Mouse (Mus musculus): ENCODE data around the gene Desi2.
"Not testable (repeated sequence)": the region's sequence is repeated elsewhere in the genome, so short reads cannot be mapped to it uniquely, and the experiment has no call there.

Desi2 gene

DNA sequence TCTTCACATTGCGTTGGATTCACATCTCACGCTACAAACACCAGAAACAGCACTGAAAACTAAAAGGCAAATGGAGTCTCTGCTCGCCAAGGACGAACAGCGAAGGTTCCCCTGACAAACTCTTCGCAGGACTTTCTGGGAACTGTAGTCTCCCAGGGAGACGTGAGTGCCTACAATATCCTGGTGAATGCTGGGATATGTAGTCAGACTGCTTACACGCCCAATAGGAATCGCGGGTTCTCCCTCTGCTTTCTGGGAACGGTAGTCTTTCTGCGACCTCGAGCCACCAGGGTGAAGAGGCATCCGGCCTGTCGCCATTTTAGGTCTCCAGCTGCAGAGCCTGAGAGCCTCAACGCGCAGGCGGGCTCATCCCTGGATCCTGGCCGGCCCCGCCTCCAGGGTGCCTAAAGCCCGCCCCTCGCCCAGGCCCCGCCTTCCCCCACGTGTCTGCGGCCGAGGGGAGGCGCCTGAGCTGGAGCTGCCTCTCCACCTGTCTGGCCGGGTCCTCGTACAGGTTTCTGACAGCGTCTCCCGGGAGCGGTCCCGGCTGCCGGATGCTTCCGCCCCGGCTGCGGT lies at the start of gene Desi2:
Gene Desi2 (plus strand): TSS at position 202 of the 576 bp plus-strand sequence.
- POLR2A ChIA-PET, result interaction anchor here in 3 of 4 experiments (0.6 to 1.8 kb wide), 10 partner anchors 9 to 1403 kb away, joined by 3 to 17 read pairs (median 6); partner anchors contain the start of gene Catspere2 (in 2 of the 3)
- CTCF ChIA-PET, result interaction anchor here in 1 of 4 experiments (0.6 kb wide), 1 partner anchor 8 kb away, joined by 4 read pairs; no protein-coding TSS in a partner anchor

DNA sequence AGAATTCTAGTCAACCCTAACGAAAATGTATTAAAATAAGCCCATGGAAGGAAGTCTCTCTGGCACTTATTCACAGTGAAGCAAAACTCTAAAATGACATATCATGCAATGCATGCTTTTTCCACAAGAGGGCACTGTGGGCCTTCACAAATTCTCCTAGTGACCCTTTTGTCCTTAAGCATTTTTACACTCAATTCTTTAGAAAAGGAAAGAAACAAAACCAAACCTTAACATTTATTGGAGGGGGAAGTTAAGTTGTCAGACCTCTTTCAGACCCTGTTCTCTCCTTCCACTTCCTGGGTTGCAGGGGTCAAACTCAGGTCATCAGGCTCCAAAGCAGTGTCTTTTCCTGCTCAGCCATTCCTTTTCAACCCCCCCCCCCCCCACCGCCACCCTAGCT lies 40.7 kb upstream of the Desi2 start:
- ChIA-PET CTCF (interaction anchor here in 2 of 4 experiments (1.0 to 1.1 kb wide), 2 partner anchors 317 to 318 kb away, joined by 3 to 4 read pairs; no protein-coding TSS in a partner anchor), POLR2A (interaction anchor here in 1 of 4 experiments (0.9 kb wide), 1 partner anchor 174 kb away, joined by 3 read pairs; no protein-coding TSS in a partner anchor)

DNA sequence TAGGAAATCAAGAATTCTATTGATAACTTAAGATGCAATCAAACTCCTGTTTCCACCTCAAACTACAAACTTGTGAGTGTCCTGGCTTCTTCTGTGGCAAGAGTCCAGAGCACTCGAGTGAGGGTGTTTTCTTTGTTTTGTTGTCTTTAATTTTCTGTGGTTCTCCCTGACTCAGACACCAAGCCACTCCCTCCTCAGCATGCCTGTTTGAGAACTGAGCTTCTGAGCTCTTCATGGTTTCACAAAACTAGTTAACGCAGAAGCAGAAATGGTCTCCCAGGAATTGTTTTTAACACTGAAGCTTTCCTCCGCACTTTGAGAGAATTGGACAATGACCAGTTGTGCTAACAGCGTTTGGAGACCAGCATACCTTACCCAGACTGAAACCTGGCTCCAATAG lies 40.3 kb upstream of the Desi2 start:
- POLR2A ChIA-PET, result interaction anchor here in 1 of 4 experiments (0.9 kb wide), 2 partner anchors 172 to 174 kb away, joined by 3 to 4 read pairs; partner anchors contain the start of gene Cox20
- CTCF ChIA-PET, result interaction anchor here in 2 of 4 experiments (1.0 to 1.1 kb wide), 2 partner anchors 317 kb away, joined by 3 to 4 read pairs; no protein-coding TSS in a partner anchor

DNA sequence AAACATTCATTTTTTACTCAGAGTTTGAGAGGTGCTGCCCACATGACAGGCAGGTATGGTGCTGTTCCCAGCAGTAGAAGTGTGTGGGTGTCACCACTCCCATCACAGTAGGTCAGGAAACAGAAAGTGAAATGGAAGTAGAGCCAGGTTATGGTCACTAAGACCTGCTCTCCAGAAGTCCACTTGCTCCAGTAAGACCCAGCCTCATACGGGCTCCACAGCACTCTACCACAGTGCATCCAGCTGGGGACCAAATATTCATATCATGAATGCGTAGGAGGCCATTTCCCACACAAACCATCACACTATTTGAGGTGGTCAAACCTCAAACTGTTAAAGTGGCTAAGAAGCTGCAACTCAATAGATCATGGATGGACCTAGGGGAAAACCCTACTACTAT lies 5.0 kb upstream of the Desi2 start:
- ChIA-PET POLR2A (no interaction called here), CTCF (no interaction called here)

DNA sequence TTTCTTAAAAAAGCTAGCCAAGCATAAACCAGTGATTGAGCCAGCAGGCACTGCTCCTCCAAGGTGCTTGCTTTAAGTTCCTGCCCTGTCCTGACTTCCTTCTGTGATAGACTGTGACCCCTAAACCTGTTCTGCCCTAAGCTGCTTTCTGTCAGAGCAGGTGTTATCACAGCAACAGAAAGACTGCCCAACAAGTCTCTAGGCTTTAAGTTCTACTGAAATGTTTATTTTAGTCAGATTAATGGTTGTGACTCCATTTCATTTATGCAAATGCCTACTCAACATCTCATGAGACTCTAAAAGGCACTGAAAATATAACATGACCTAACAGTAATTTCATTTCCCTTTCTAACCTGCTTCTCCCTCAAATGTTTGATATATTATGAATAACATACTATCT lies 1.6 kb upstream of the Desi2 start:
- CTCF ChIA-PET, result no interaction called here
- POLR2A ChIA-PET, result interaction anchor here in 1 of 4 experiments (1.2 kb wide), 1 partner anchor 152 kb away, joined by 4 read pairs; the partner anchor contains the start of gene Hnrnpu

DNA sequence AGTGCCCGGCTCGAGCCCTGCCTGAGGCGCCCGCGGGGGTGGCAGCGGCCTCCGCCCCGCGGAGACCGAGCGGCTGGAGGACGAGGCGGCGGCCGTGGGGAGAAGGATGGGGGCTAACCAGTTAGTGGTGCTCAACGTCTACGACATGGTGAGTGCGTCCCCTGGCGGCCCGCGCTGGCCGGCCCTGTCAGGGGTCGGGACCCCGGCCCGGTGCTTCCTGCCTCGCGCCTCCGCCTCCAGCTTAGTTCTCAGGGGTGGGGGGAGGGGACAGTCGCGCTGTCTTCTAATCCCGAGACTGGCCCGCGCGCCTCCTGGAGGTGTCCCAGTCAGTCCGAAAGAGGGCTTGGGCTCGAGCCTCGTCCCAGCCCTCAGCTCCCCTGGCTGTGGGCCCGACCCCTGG lies 593 bp downstream of the Desi2 start:
- ChIA-PET POLR2A (interaction anchor here in 3 of 4 experiments (0.6 to 1.8 kb wide), 9 partner anchors 9 to 392 kb away, joined by 3 to 17 read pairs (median 6); partner anchors contain the start of gene Catspere2 (in 2 of the 3)), CTCF (interaction anchor here in 1 of 4 experiments (0.6 kb wide), 1 partner anchor 8 kb away, joined by 4 read pairs; no protein-coding TSS in a partner anchor)

DNA sequence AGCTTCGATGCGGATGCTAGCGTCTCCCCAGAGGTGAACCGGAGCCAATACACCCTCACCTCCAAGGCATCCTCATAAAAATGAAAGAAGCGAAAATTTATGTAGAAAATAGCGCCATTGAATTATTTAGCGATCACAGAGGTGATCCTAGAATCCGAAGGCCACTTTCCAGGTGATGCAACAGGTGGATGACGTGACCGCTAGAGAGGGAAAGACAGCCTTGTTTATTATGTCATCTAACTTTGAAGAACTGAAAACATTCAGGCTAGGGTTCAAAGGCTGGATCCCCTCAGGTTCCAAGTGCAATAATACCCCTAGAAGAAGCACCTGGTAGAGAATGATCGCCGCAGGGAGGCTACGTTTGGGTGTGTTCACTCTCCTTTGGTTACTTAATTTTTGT lies 1.2 kb downstream of the Desi2 start:
- ChIA-PET POLR2A (interaction anchor here in 2 of 4 experiments (1.5 to 1.8 kb wide), 2 partner anchors 8 to 129 kb away, joined by 5 to 6 read pairs; no protein-coding TSS in a partner anchor), CTCF (interaction anchor here in 1 of 4 experiments (0.6 kb wide), 1 partner anchor 476 kb away, joined by 6 read pairs; no protein-coding TSS in a partner anchor)

DNA sequence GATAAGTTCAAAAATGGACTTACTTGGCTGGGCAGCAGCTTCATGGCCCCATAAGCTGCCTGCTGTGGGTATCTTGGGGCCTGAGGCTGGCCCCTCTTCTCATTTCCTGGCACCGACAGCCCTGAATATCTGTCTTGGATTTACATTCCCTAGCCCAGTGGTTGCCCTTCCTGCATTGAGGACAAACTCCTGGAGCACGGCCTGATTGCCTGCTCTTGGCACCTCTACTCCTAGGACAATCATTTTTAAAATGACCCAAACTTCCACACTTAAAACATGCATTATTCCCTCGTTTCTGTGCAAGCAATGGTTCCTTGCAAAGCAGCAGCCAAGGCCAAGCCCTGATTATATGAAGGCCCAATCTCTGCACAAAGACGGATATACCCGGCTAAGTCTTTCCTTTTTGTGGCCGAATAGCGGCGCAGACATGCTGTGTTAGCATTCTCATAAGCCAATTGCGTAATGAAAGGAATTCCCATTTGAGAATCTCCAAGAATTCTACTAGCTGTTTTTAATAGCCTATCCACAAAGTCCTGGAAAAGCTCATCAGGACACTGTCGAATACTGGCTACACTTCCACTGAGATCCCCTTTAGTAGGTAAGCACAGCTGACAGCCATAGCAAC lies 18.6 kb downstream of the Desi2 start:
- ChIA-PET CTCF (no interaction called here), POLR2A (no interaction called here)

DNA sequence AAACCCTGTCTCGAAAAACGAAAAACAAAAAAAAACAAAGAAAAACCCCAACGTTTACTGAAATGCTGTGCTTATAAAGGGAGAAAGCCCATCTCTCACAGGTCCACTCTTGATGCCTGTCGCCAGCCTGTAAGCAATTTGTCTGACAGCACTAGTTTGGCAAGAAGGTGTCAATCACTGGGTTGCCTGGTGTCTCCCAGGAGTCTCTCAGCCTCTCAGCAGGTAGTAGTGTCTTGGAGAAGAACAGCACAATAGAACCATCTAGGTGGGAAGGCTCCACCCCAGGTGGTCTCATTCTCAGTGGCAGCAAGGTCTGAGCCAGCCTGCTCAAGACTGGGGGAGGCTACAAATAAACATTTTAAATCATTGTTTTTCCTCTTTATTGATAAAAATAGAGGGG lies 20.6 kb downstream of the Desi2 start:
- CTCF ChIA-PET, POLR2A ChIA-PET: not testable (repeated sequence)

DNA sequence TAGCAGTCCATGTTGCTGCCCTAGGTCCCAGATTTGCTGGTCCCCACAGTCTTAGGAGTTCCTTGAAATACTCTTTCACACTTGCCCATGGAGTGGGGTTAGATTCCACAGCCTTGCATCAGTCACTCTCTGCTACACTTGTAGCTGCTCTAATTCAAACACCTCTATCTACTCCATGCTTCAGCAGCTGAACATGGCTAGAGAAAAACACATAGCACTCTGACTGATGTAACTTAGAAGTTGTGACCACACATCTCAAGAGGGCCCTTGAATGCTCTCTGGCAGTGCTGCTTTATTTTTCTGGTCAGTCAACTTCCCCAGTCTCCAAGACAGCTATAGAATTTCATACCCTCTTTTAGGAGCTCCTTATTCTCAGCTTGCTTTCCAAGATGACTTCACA lies 22.7 kb downstream of the Desi2 start:
- CTCF ChIA-PET, result no interaction called here
- POLR2A ChIA-PET, result no interaction called here

DNA sequence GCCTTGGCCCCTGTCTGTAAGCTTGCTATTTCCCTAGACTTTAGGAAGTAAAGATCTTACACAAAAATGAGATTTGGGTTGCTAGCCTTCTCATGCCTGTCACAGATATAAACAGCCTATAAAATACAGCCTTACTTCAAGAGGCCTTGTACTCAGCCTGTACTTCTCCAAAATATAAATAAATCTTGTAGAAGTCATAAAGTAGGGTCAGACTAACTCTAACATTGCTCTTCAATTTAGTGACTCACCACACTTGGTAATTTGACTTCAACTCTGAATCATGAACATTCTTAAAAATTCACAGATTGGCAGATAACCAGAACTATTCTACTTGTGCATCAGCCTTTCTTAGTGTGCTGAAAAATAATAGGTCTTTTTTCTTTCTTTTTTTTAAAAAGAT lies 29.9 kb downstream of the Desi2 start:
- ChIA-PET CTCF (no interaction called here), POLR2A (no interaction called here)

DNA sequence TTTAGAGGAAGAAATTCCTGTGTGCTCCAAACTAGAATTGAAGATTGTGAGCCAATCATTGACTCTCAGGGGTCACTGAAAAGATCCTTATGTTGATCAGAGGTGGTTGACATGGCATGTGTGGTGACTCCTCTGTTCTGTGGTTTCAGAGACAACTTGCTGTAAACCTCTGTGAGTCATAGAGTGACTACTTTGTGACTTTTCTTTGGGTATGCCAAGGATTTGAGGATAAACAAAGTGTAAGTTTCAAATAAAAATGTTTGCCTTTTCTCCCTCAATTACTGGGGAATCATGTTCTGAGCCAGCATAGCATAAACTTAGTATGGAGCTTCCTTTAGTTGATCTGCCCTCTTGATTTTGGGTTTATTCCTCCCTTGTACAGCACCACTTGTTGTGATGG lies 31.1 kb downstream of the Desi2 start:
- ChIA-PET POLR2A (no interaction called here), CTCF (no interaction called here)

DNA sequence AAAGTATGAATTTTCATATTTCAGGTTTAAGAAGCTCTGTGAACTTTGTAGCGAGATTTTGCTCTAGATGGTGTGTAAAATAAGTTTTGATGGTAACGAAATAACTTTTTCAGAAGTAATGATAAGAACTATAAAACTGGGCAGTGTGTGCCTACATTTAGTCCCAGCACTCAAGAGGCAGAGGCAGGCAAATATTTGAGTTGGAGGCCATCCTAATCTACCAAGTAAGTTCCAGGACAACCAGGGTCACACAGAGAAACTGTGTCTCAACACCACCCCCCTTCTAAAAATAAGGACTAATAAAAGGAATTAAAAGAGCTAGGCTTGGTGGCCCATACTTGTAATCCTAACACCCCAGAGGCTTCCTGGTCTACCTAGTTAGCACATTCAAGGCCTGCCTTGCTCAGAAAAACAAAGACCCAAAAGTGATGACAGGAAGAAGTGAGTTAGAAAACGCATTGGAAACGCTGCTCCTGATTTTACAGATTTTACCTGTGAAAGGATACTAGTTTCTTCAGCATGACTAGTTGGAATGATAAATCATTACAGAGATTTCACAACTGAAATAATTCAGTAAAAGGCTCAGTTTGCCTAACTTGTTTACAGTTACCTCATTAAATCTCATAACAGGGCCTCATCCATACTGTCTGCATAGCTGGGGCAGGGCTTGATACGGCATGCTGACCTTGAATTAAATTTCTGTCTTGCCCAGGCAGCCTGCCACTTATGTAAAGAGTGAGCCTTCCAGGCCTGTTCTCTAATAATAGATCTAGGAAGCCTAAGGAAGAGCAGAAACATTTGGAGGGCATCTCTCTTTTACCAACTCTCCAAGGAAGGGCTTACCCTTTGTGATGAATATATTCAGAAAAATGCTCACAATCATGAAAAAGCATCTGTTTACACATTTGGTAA lies 32.2 kb downstream of the Desi2 start:
- POLR2A ChIA-PET, result no interaction called here
- CTCF ChIA-PET, result no interaction called here

DNA sequence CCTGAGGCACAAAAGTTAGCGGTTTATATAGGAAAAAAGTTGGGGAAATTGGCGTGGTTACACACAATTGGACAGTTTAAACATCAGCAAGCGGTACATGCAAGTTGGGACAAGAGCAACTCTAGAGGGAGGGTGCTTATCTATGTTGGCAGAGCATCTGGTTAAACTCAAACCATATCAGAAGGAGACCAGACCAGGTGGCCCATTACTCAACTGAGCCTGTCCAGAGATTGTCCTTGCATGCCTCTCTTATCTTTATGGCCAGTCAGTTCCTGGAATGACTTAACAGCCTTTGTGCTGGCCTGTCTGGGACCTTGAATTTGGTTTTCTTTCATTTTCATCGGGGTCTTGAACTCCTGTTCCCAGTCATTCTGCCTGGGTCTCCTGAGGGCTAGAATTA lies 41.7 kb downstream of the Desi2 start:
- CTCF ChIA-PET, POLR2A ChIA-PET: not testable (repeated sequence)

DNA sequence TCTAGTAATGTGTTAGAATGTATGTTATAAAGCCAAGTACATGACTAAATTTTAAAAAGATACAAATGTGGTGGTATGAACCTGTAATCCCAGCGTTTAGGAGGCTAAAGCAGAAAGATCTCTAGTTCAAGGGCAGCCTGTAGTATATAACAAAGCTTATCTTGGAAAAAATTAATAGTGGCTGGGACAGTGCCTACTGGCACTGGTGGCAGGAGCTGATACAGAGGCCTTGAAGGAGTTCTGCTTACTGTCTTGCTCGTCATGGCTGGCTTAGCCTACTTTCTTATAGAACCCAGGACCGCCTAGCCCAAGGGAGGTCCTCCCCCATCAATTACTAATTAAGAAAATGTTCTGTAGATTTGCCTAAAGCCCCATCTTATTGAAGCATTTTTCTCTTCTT lies 46.9 kb downstream of the Desi2 start:
- ChIA-PET POLR2A (interaction anchor here in 1 of 4 experiments (1.2 kb wide), 1 partner anchor 8 kb away, joined by 3 read pairs; no protein-coding TSS in a partner anchor), CTCF (no interaction called here)

DNA sequence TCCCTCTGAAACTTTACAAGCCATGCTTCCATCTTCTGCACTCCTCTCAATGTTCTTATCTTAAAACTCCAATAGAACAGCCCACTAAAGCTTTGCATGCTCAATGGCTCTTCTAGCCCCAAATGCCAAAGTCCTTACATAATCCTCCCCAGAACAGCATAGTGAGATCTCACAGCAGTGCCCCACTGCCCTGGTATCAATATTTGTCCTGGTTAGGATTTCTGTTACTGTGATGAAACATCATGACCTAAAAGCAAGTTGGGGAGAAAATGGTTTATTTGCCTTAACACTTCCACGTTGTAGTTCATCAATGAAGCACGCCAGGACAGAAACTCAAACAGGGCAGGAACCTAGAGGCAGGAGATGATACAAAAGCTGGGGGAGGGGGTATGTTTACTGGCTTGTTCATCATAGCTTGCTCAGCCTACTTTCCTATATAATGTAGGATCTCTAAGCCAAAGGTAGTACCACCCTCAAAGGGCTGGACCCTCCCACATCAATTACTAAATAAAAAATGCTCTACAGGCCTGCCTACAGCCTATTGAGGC lies 48.8 kb downstream of the Desi2 start:
- ChIA-PET POLR2A (interaction anchor here (0.6 to 1.4 kb wide), 7 partner anchors 20 to 1192 kb away, joined by 3 to 9 read pairs (median 5); no protein-coding TSS in a partner anchor), CTCF (interaction anchor here in 3 of 4 experiments (0.6 to 1.0 kb wide), 3 partner anchors 36 to 118 kb away, joined by 3 to 6 read pairs (median 4); no protein-coding TSS in a partner anchor)

DNA sequence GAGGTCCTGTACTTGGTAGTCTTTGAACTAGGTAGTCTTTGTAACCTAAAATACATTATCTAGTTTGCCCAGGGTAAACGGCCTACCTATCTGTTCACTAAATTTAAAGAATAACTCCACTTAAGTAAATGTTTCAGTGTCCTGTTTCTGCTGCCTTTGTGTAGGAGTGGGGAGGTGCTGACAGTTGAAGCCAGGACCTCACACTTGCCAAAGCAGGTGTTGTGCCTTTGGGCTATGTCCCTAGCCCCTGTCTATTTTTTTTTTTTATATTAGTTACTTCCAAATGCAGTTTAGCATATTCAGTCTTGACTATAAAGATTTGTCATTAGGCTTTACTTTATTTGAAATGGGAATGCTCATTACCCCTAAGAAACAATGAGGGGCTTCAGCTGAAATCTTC lies 51.5 kb downstream of the Desi2 start:
- POLR2A ChIA-PET, result no interaction called here

DNA sequence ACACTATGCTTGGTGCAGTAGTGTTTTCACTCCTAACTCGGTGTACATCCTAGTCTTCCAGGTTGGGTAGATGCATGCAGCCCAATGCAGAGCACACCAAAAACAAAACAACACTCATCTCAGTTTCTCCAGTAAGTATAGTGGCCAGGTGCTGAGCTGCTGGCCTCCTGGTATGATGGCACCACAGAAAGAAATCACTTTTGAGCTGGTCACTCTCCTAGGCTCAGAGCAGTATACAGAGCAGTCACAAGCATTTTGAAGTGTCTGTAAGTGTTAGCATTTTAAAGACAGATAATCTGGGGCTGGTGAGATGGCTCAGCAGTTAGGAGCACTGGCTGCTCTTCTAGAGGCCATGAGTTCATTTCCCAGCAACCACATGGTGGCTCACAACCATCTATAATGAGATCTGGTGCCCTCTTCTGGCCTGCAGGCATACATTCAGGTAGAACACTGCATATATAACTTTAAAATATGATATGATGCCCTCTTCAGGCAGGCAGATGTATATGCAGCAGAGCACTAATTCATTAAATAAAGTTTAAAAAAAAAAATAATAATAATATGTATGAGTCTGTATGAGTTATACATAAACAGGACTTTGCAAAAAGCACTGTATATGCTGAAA lies 54.8 kb downstream of the Desi2 start:
- POLR2A ChIA-PET, result interaction anchor here in 1 of 4 experiments (0.7 to 1.1 kb wide), 2 partner anchors 8 to 76 kb away, joined by 3 read pairs; partner anchors contain the start of gene Cox20

More for the DNA sequence above, 51.5 kb downstream of the Desi2 start:
- CTCF ChIA-PET, result no interaction called here

More for the DNA sequence above, 54.8 kb downstream of the Desi2 start:
- CTCF ChIA-PET, result interaction anchor here in 1 of 4 experiments (0.6 kb wide), 1 partner anchor 61 kb away, joined by 3 read pairs; no protein-coding TSS in a partner anchor
